Mouse (Mus musculus) heart, embryonic 16.5 days (tissue): ENCODE measurements around the gene Coro6. TPM values are rescaled to one million over a fixed set of nuclear protein-coding genes. Genes with fewer than 3 reads are reported as not detected.

Experiments used
- ATAC-seq: fragments of 200-750 bp; cut with Nextera tagmentation; replicated peaks from 2 replicates; pipeline ENCODE4 v1.8.0; 2017; ENCODE audit warnings: moderate number of reproducible peaks; ENCODE audit not compliant: insufficient read depth, low FRiP score; ENCODE audit errors: extremely low read depth
- H3K27ac ChIP-seq: fragments of 300-500 bp; sonication (generic); 2 replicates; pipeline ENCODE4 v1.5.1; 2014; ENCODE audit warnings: mild to moderate bottlenecking, low read length, control low read depth, moderate library complexity
- H3K27me3 ChIP-seq: fragments of 300-500 bp; sonication (generic); 2 replicates; pipeline ENCODE4 v1.6.1; 2014; ENCODE audit warnings: low read length, mixed read lengths; ENCODE audit not compliant: control insufficient read depth, insufficient read depth
- H3K36me3 ChIP-seq: fragments of 300-500 bp; sonication (generic); 2 replicates; pipeline ENCODE4 v1.6.1; 2014; ENCODE audit not compliant: control insufficient read depth, insufficient read depth
- H3K4me1 ChIP-seq: fragments of 300-500 bp; sonication (generic); 2 replicates; pipeline ENCODE4 v1.6.1; 2014; ENCODE audit warnings: low read length, mixed read lengths; ENCODE audit not compliant: control insufficient read depth, insufficient read depth
- H3K4me2 ChIP-seq: fragments of 300-500 bp; sonication (generic); 2 replicates; pipeline ENCODE4 v1.6.1; 2014; ENCODE audit warnings: low read depth, mild to moderate bottlenecking, control low read depth, low read length
- H3K4me3 ChIP-seq: fragments of 300-500 bp; sonication (generic); 2 replicates; pipeline ENCODE4 v1.5.1; 2014; ENCODE audit warnings: mild to moderate bottlenecking, control low read depth, low read length
- H3K9ac ChIP-seq: fragments of 300-500 bp; sonication (generic); 2 replicates; pipeline ENCODE4 v1.6.1; 2014; ENCODE audit warnings: low read length, control low read depth
- H3K9me3 ChIP-seq: fragments of 300-500 bp; sonication (generic); replicated peaks from 2 replicates; pipeline ENCODE4 v1.6.1; 2016; ENCODE audit warnings: low read length; ENCODE audit not compliant: control insufficient read depth
- WGBS: fragments of 180-500 bp; shearing (Covaris S2); extraction: QIAGEN DNeasy Blood & Tissue Kit; methylation state at CpG from one replicate; pipeline ENCODE4 v1.1.7; 2014; 5-methylcytosine and 5-hydroxymethylcytosine counted together
- polyA plus RNA-seq: library from polyadenylated mRNA; unstranded; fragments of >200 nt; fragmentation: Nextera tagmentation; extraction: Ambion mirVana; gene quantifications from 2 replicates; pipeline ENCODE4 v1.2.1, GENCODE M21; 2015

Coro6 gene
- polyA plus RNA-seq, 1 experiment from 2014 or later = 47.4 TPM

DNA sequence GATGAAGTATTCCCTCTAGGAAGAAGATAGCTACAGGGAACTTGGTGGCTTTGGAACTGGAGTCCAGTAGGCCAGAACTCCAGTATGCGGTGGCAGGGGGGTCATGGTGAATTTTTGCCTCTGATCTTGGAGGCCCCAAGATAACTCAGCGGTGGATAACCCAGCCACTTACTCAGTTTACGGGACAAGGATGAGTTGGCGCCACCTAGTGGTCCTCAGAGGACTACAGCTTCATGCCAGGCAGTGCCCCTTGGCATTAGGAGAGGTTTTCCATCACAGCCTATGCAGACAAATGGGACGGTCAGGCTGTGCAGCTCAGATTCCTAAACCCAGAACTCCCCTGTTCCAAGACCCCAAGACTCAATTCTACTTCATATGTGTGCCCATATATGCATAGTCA lies 39.2 kb downstream of the Coro6 start:
- WGBS = 19% methylated on average over 5 of the region's 5 CpGs
- no peak overlapping the region for H3K9ac ChIP-seq
- H3K4me1 ChIP-seq = peaks cover 25% of the 10 kb centered on the region
- H3K4me2 ChIP-seq = no peak overlapping the region
- H3K27me3 ChIP-seq = no peaks in the 10 kb centered on the region
- ATAC-seq = no peak
- peaks cover 47% of the 10 kb centered on the region for H3K36me3 ChIP-seq
- H3K9me3 ChIP-seq = no peaks in the 10 kb centered on the region
- no peak overlapping the region for H3K4me3 ChIP-seq
- no peak overlapping the region for H3K27ac ChIP-seq

DNA sequence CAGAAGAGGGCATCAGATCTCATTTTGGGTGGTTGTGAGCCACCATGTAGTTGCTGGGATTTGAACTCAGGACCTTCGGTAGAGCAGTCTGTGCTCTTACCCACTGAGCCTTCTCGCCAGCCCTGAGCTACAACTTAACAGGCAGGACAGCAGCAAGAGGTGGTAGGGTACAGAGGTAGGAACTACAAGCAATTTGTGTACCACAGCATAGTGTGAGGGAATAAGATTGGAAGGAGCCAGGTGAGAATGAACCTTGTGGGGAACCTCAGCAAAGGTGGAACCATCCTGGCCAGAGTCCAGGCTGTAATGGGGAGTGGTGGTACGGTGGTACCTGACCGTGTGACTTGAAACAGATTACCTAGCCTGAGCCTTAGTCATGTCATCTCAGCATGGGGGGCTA lies 39.8 kb downstream of the Coro6 start:
- H3K36me3 ChIP-seq = peaks cover 50% of the 10 kb centered on the region
- WGBS = 90% methylated on average over 4 of the region's 4 CpGs

DNA sequence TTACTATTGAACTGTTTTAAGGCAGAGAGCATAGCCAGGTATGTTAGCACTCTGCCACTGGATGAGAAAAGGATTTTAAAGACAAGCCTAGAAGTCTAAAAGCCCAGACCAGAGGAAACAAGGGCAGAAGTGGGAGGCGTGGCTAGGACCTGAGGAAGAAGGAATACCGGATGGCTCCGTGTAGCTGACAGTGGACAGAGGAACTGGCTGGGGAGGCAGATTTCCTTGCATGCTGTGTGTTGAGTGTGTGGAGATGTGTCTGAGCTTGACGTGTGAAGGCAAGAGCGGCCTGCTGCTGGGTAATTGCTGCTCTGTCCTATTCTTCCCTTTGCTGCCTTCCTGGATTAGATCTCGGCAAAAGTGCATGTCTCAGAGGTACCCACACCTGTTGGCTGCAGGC lies 40.3 kb downstream of the Coro6 start:
- H3K9me3 ChIP-seq = no peaks in the 10 kb centered on the region
- H3K4me1 ChIP-seq = peaks cover 18% of the 10 kb centered on the region
- H3K27me3 ChIP-seq = no peaks in the 10 kb centered on the region
- no peak overlapping the region for H3K27ac ChIP-seq
- no peak for ATAC-seq
- H3K9ac ChIP-seq = no peak overlapping the region
- peaks cover 50% of the 10 kb centered on the region for H3K36me3 ChIP-seq
- H3K4me3 ChIP-seq = no peak overlapping the region
- H3K4me2 ChIP-seq = no peak overlapping the region
- WGBS = 77% methylated on average over 6 of the region's 6 CpGs

More for the DNA sequence above, 39.8 kb downstream of the Coro6 start:
- Histone ChIP-seq H3K4me2 (no peak overlapping the region), H3K4me1 (peaks cover 21% of the 10 kb centered on the region), H3K27me3 (no peaks in the 10 kb centered on the region), H3K9ac (no peak overlapping the region), H3K9me3 (no peaks in the 10 kb centered on the region), H3K27ac (no peak overlapping the region), H3K4me3 (no peak overlapping the region)
- ATAC-seq = no peak

DNA sequence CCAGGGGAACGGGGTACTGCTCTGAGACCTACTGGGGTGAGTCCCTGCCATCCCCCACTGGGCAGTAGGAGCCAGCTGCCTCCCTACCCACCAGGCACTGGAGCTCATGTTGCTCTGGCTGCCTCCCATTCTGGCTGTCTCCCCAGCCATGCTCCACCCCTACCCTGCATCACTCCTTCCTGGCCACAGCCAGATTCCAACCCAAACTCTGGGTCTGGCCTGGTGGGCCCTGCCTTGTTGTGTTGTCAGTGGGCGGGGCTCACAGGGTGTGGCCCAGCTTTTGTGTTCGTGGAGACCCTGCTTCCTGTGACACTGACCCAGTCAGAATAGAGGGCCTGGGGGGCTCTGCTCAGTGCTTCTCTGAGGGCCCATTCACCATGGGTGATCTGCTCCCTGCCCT lies 41.3 kb downstream of the Coro6 start:
- ATAC-seq = no peak; the same call in 1 of the 2 replicates
- Histone ChIP-seq H3K4me2 (no peak overlapping the region), H3K9ac (no peak overlapping the region; the same call in 1 of the 2 replicates), H3K4me1 (peaks cover 15% of the 10 kb centered on the region), H3K4me3 (no peak overlapping the region), H3K9me3 (no peaks in the 10 kb centered on the region), H3K27ac (no peak overlapping the region), H3K27me3 (no peaks in the 10 kb centered on the region), H3K36me3 (peaks cover 50% of the 10 kb centered on the region)
- 67% methylated on average over 3 of the region's 3 CpGs for WGBS

DNA sequence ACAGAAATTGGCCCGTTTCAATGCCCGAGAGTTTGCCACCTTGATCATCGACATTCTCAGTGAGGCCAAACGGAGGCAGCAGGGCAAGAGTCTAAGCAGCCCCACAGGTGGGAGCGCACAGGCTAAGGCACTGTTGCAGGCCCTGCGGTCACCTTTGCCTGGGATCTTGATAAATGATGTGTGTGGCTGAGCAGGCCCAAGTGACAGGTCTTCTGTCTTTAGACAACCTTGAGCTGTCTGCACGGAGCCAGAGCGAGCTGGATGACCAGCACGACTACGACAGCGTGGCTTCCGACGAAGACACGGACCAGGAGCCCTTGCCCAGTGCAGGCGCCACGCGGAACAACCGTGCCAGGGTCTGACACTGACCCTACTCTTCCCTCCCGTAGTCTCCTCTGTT lies 42.2 kb downstream of the Coro6 start:
- H3K9ac ChIP-seq = no peak overlapping the region
- no peaks in the 10 kb centered on the region for H3K9me3 ChIP-seq
- WGBS = 94% methylated on average over 19 of the region's 19 CpGs
- H3K27ac ChIP-seq = no peak overlapping the region
- H3K4me3 ChIP-seq = no peak overlapping the region
- no peak overlapping the region for H3K4me2 ChIP-seq
- peaks cover 13% of the 10 kb centered on the region for H3K4me1 ChIP-seq
- H3K36me3 ChIP-seq = peaks cover 48% of the 10 kb centered on the region
- H3K27me3 ChIP-seq = no peaks in the 10 kb centered on the region
- ATAC-seq = no peak

DNA sequence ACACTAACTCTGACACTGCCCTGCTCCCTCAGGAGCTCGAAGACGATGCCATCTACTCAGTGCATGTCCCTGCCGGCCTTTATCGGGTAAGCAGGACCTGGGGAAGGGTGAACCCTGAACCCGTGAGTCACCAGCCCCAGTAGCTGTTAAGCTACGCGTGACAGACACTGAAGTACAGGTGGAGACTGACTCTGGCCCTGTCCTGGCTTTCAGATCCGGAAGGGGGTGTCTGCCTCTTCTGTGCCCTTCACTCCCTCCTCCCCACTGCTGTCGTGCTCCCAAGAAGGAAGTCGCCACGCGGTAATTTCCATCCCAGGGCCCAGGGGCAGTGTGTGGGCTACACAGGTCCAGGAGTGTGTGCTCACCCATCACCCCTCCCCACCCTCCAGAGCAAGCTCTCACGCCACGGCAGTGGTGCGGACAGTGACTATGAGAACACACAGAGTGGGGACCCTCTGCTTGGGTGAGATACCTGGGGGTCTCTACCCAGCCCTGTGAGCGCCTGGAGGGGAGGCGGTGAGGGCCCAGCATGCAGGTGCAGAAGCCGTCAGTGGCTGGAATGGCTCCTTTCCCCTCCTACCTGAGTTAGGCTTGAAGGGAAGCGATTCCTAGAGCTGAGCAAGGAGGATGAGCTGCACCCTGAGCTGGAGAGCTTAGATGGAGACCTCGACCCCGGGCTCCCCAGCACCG lies 43.2 kb downstream of the Coro6 start:
- Histone ChIP-seq H3K4me3 (no peak overlapping the region), H3K9ac (no peak overlapping the region), H3K27me3 (no peaks in the 10 kb centered on the region), H3K4me1 (peaks cover 13% of the 10 kb centered on the region), H3K36me3 (peaks cover 38% of the 10 kb centered on the region), H3K27ac (no peak overlapping the region), H3K9me3 (no peaks in the 10 kb centered on the region), H3K4me2 (no peak overlapping the region)
- no peak for ATAC-seq
- 85% methylated on average over 22 of the region's 22 CpGs for WGBS

DNA sequence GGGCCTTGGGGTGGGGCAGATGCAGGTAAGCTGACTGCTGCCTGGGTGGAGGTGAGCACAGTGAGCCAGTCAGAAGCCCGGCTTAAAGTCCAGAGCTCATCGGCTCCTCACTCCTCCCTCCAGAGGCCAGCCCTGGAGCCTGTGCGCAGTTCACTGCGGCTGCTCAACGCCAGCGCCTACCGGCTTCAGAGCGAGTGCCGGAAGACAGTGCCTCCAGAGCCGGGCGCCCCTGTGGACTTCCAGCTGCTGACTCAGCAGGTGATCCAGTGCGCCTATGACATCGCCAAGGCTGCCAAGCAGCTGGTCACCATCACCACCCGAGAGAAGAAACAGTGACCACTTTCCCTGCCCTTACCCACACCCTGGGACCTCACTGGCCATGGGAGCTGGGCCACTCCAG lies 44.1 kb downstream of the Coro6 start:
- no peak overlapping the region for H3K9ac ChIP-seq
- no peak for ATAC-seq
- no peak overlapping the region for H3K27ac ChIP-seq
- peaks cover 13% of the 10 kb centered on the region for H3K4me1 ChIP-seq
- WGBS = 82% methylated on average over 14 of the region's 14 CpGs
- H3K27me3 ChIP-seq = no peaks in the 10 kb centered on the region
- no peak overlapping the region for H3K4me3 ChIP-seq
- no peaks in the 10 kb centered on the region for H3K9me3 ChIP-seq
- H3K36me3 ChIP-seq = peaks cover 37% of the 10 kb centered on the region
- no peak overlapping the region for H3K4me2 ChIP-seq

DNA sequence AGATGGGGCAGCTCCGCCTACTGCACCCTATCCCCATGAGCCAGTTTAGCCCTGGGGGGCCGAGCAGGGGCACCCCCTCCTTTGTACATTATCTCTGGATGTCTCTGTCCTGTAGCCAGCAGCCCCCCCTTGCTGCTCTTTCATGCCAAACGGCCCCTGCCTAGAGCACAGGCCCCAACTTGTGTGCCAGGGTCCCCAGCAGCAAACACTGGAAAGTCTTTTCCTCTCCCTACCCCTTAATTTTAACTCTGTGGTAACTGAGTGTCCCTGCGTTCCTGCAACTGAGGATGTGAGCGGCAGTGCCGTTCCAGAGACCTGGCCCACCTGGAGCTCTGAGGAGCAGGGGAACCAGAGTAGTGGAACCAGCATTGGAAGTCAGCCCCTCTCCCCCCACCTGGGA lies 44.7 kb downstream of the Coro6 start:
- H3K4me1 ChIP-seq = peaks cover 15% of the 10 kb centered on the region
- 86% methylated on average over 6 of the region's 6 CpGs for WGBS
- no peak overlapping the region for H3K27ac ChIP-seq
- peaks cover 37% of the 10 kb centered on the region for H3K36me3 ChIP-seq
- H3K27me3 ChIP-seq = no peaks in the 10 kb centered on the region
- no peak overlapping the region for H3K9ac ChIP-seq
- ATAC-seq = no peak
- H3K4me2 ChIP-seq = no peak overlapping the region
- no peaks in the 10 kb centered on the region for H3K9me3 ChIP-seq
- no peak overlapping the region for H3K4me3 ChIP-seq

DNA sequence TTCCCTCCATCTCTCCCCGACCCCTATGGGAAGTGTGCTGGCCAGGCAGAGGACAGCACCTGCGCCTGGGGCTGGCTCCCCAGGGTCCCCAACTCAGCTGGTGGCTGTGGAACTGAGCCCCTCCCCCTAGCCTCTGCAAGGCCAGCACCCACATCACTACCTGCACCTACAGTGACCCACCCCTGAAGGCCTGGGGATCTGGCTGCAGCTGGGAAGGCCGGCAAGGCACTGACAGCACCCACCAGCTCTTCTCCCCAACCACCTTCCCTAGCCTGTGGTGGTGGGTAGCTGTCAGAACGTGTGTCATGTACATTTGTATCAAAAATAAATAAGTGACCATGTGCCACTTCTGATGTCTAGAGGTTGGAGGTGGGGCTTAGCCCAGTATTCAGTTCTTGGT lies 45.2 kb downstream of the Coro6 start:
- Histone ChIP-seq H3K27ac (0 out of 2 replicates have a peak overlapping the region, but pooled peaks have one; percentile 24), H3K4me2 (no peak overlapping the region), H3K4me1 (peaks cover 18% of the 10 kb centered on the region), H3K9ac (no peak overlapping the region), H3K27me3 (no peaks in the 10 kb centered on the region), H3K4me3 (no peak overlapping the region), H3K36me3 (peaks cover 37% of the 10 kb centered on the region), H3K9me3 (no peaks in the 10 kb centered on the region)
- 76% methylated on average over 4 of the region's 4 CpGs for WGBS
- ATAC-seq = no peak; the same call in 1 of the 2 replicates
